Mouse (Mus musculus): ENCODE measurements around the gene Gm10670.
"Not testable (repeated sequence)": the region's sequence is repeated elsewhere in the genome, so short reads cannot be mapped to it uniquely, and the experiment has no call there.

Gene Gm10670

DNA sequence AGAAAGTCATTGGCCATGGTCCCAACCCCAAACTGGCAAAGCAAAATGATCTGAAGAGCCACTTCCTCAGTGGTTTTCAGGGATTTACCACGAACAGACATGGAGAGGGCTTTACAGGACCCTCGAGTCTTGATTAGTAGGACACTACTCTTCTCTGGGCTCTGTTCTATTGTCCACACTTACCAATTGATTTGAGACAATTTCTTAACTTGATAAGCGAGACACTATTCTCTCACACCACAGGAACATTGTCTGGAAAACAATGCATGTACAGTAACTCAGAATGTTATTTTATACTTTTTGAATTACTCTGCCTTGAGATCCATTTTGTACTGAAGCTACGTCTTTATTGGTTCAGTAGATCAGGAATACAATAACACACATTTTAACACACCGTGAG, at the start of gene Gm10670:
TSS of gene Gm10670 (minus strand) at position 101 of the 400 bp plus-strand sequence.
- DNase-seq, result not testable (repeated sequence)

DNA sequence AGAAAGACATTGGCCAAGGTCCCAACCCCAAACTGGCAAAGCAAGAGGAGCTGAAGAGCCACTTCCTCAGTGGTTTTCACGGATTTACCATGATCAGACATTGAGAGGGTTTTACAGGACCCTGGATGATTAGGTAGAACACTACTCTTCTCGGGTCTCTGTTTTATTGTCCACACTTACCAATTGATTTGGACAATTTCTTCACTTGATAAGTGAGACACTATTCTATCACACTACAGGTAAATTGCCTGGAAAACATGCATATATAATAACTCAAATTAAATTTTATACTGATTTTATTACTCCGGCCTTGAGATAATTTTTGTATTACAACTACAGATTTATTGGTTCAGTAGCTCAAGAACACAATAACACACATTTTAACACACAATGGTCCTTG, 35.7 kb upstream of the Gm10670 start, which contains the start of gene Vmn1r103:
TSS of gene Vmn1r103 (minus strand) at position 101 of the 400 bp plus-strand sequence.
- DNase-seq, result not testable (repeated sequence)

DNA sequence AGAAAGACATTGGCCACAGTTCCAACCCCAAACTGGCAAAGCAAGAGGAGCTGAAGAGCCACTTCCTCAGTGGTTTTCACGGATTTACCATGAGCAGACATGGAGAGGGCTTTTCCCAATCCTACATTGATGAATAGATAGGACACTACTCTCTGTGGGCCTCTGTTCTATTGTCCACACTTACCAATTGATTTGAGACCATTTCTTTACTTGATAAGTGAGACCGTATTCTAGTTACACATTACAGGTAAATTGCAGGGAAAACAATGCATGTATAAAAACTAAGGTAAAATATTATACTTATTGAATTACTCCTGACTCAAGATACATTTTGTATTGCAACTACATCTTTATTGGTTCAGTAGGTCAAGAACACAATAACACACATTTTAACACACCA, 32.2 kb downstream of the Gm10670 start, which contains the start of gene Vmn1r101:
TSS of gene Vmn1r101 (minus strand) at position 101 of the 400 bp plus-strand sequence.
- DNase-seq, result not testable (repeated sequence)

All from kidney, postnatal 4 days (tissue).